Mouse (Mus musculus): ENCODE data around the gene 9330161L09Rik.

DNA sequence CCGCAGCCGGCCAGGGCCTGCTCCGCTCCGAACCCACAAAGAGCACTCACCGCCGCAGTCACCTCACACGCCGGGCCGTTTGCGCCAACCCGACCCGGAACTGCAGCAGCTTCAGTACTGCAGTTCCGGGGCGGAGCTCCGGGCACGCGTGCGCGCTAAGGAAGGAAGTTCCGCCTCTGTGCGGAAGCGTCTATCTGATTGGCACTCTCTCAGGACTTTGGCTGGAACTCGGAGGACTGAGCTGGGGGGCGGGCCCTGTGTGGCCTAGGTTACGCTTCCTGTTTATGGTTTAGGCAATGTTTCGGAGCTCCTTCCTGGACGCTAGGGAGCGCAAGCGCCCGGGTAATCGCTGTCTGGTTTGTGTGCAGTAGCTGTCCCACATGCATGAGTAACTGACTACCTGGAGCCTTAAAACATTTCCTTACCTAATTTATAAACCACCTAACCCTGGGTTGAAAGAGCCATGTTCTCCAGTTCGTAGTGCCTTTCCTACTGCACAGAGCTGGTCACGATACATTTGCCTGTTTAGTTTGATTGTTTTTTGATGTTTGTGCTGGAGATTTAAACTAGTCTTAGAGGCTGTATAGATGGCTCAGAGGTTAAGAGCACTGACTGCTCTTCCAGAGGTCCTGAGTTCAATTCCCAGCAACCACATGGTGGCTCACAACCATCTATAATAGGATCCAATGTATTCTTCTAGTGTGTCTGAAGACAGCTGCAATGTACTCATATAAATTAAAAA, 18.3 kb upstream of the 9330161L09Rik start, which contains the start of gene Ddx24:
- TF ChIP-seq CTCF (IDR thresholded peaks at IDR 0.05; ENCODE audit: borderline replicate concordance, insufficient read depth, low read depth, low read length) (peak; percentile 92), POLR2A (IDR thresholded peaks at IDR 0.05; ENCODE audit: borderline replicate concordance, insufficient read depth, low read length) (peak; percentile 91)

Measured in cerebellum, adult 2 months (tissue).